Mouse (Mus musculus) limb, embryonic 11.5 days (tissue): ENCODE measurements around the gene Timm17b. TPM values are rescaled to one million over a fixed set of nuclear protein-coding genes. Genes with fewer than 3 reads are reported as not detected.
A peak's percentile ranks its signal among the peaks of the same experiment; 100 is the strongest.
"Not testable (repeated sequence)": the region's sequence is repeated elsewhere in the genome, so short reads cannot be mapped to it uniquely, and the experiment has no call there.

ENCODE experiments used
- ATAC-seq: fragments of 200-750 bp; cut with Nextera tagmentation; 2 replicates; pipeline ENCODE4 v1.8.0; 2017; ENCODE audit warnings: low read depth; ENCODE audit not compliant: insufficient number of reproducible peaks, low FRiP score, low TSS enrichment
- DNase-seq: peaks from one replicate; pipeline ENCODE4 v3.0.0-alpha.2; 2015; ENCODE audit warnings: low spot score
- H3K27ac ChIP-seq: fragments of 300-500 bp; sonication (generic); replicated peaks from 2 replicates; pipeline ENCODE4 v1.5.1; 2014; ENCODE audit warnings: low read depth, mild to moderate bottlenecking, low read length
- H3K27me3 ChIP-seq: fragments of 300-500 bp; sonication (generic); 2 replicates; pipeline ENCODE4 v1.6.1; 2014; ENCODE audit warnings: mild to moderate bottlenecking, low read length, mixed read lengths; ENCODE audit not compliant: control insufficient read depth, insufficient read depth
- H3K36me3 ChIP-seq: fragments of 300-500 bp; sonication (generic); 2 replicates; pipeline ENCODE4 v1.6.1; 2014; ENCODE audit warnings: mild to moderate bottlenecking, low read length, moderate library complexity, mixed read lengths; ENCODE audit not compliant: control insufficient read depth, insufficient read depth
- H3K4me1 ChIP-seq: fragments of 300-500 bp; sonication (generic); 2 replicates; pipeline ENCODE4 v1.6.1; 2014; ENCODE audit warnings: low read length, mixed read lengths; ENCODE audit not compliant: control insufficient read depth, insufficient read depth
- H3K4me2 ChIP-seq: fragments of 300-500 bp; sonication (generic); 2 replicates; pipeline ENCODE4 v1.6.1; 2014; ENCODE audit warnings: low read depth, mild to moderate bottlenecking, moderate library complexity; ENCODE audit not compliant: severe bottlenecking
- H3K4me3 ChIP-seq: fragments of 300-500 bp; sonication (generic); 2 replicates; pipeline ENCODE4 v1.5.1; 2014; ENCODE audit warnings: low read depth, low read length
- H3K9ac ChIP-seq: fragments of 300-500 bp; sonication (generic); 2 replicates; pipeline ENCODE4 v1.6.1; 2014; ENCODE audit warnings: mild to moderate bottlenecking, low read length
- H3K9me3 ChIP-seq: fragments of 300-500 bp; sonication (generic); 2 replicates; pipeline ENCODE4 v1.6.1; 2016; ENCODE audit warnings: low read length; ENCODE audit not compliant: control insufficient read depth
- WGBS: fragments of 180-500 bp; shearing (Covaris S2); extraction: QIAGEN DNeasy Blood & Tissue Kit; methylation state at CpG from one replicate; pipeline ENCODE4 v1.1.7; 2014; 5-methylcytosine and 5-hydroxymethylcytosine counted together
- polyA plus RNA-seq: library from polyadenylated mRNA; unstranded; fragments of >200 nt; fragmentation: Nextera tagmentation; extraction: Ambion mirVana; gene quantifications from 2 replicates; pipeline ENCODE4 v1.2.1, GENCODE M21; 2014

The Timm17b gene
- polyA plus RNA-seq, 1 experiment from 2014 or later = 195 TPM

DNA sequence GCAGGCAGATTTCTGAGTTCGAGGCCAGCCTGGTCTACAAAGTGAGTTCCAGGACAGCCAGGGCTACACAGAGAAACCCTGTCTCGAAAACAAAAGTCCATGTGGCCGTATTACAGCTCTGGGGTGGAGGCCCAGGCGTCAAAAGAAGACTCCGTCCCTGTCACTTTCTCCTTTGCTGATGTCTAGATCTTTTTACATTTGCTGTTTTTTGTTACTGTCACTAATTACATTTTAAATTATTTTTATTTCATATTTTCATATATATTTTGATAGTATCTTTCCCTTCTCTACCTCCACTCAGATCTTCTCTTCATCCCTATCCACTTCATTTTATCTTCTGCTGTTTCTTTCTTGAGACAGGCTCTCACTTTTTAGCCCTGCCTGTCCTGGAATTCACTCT is 8.6 kb downstream of the Timm17b start, which contains the start of gene Gm10491:
Gene Gm10491 (minus strand): TSS at position 101 of the 400 bp plus-strand sequence.
- Histone ChIP-seq H3K36me3 (peaks cover 2% of the 10 kb centered on the region; the same call in 1 of the 2 replicates), H3K9me3 (no peaks in the 10 kb centered on the region), H3K27ac (no peak within 1 kb of the TSS), H3K4me2 (no peak within 1 kb of the TSS), H3K4me1 (no peaks in the 10 kb centered on the region), H3K9ac (no peak within 1 kb of the TSS), H3K4me3 (no peak within 1 kb of the TSS), H3K27me3 (no peaks in the 10 kb centered on the region)
- ATAC-seq (no peak), DNase-seq (no peak)
- WGBS = 88% methylated on average over 5 of the region's 5 CpGs

DNA sequence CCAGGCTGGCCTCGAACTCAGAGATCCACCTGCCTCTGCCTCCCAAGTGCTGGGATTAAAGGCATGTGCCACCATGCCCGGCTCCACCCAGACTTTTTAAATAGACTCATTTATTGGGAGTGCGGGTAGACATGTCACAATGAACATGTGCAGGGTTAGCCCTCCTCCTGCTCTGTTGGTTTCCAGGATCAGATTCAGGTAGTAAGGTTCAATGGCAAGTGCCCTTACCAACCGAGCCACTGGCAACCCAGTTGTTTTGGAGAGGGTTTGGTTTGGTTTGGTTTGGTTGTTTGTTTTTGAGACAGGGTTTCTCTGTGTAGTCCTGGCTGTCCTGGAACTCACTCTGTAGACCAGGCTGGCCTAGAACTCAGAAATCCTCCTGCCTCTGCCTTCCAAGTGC is 10.1 kb downstream of the Timm17b start, which contains the start of gene Gm10490:
Gene Gm10490 (plus strand): TSS at position 301 of the 400 bp plus-strand sequence.
- H3K27me3 ChIP-seq, H3K36me3 ChIP-seq, H3K4me1 ChIP-seq, H3K9me3 ChIP-seq, ATAC-seq, H3K27ac ChIP-seq, H3K4me3 ChIP-seq, DNase-seq, H3K9ac ChIP-seq, H3K4me2 ChIP-seq: not testable (repeated sequence)
- 87% methylated on average over 4 of the region's 4 CpGs for WGBS

DNA sequence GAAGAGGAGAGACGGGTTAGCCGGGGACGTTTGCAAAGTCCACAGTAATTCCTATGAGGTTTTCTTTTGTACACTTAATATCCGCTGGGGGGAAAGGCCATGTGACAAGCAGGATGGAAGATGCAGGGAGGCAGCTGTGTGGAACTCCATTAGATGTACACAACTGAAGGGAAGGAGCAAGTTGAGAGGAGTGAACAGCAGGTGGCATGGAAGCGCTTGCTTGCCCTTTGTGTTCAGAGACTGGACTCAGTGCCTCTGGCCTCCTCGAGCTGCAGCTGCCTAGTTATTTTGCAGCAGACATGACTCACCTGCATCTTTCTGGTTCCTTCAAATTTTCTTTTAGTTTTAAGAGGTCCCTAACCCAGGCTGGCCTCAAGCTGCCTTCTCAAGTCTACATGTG is 11.3 kb downstream of the Timm17b start:
- H3K4me1 ChIP-seq = no peaks in the 10 kb centered on the region
- H3K27ac ChIP-seq = no peak overlapping the region
- H3K27me3 ChIP-seq = no peaks in the 10 kb centered on the region
- peaks cover 2% of the 10 kb centered on the region; the same call in 1 of the 2 replicates for H3K36me3 ChIP-seq
- no peak overlapping the region for H3K4me2 ChIP-seq
- DNase-seq (no peak), ATAC-seq (no peak)
- H3K4me3 ChIP-seq = no peak overlapping the region
- H3K9me3 ChIP-seq = no peaks in the 10 kb centered on the region
- no peak overlapping the region for H3K9ac ChIP-seq
- WGBS = 61% methylated on average over 6 of the region's 6 CpGs

DNA sequence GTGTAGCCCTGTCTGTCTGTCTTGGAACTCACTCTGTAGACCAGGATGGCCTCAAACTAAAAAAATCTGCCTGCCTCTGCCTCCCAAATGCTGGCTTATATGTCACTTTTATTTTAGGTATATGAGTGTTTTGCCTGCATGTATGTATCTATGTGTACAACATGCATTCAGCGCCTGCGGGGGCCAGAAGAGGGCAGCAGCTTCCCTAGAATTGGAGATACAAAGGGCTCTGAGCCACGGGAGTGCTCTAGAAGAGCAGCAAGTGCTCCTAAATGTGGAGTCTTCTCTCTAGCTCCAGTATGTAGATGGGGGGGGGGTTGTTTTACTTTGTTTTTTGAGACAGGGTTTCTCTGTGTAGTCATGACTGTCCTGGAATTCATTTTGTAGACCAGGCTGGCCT is 16.5 kb downstream of the Timm17b start:
- not testable (repeated sequence) for ATAC-seq, H3K4me2 ChIP-seq, H3K9me3 ChIP-seq, H3K4me3 ChIP-seq, H3K4me1 ChIP-seq, H3K27ac ChIP-seq, H3K36me3 ChIP-seq, DNase-seq, H3K9ac ChIP-seq
- 16% methylated on average over 3 of the region's 3 CpGs for WGBS
- H3K27me3 ChIP-seq = peaks cover 13% of the 10 kb centered on the region

DNA sequence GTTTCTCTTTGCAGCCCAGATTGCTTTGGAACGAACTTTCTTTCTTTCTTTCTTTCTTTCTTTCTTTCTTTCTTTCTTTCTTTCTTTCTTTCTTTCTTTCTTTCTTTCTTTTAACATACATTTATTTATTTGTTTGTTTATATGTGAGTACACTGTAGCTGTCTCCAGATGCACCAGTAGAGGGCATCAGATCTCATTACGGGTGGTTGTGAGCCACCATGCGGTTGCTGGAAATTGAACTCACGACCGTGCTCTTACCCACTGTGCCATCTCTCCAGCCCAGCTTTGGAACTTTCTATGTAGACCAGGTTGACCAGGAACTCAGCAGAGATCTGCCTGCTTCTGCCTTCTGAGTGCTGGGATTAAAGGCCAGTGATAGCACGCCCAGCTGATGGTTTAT is 18.8 kb downstream of the Timm17b start:
- not testable (repeated sequence) for H3K36me3 ChIP-seq, H3K4me1 ChIP-seq, H3K9me3 ChIP-seq, H3K4me2 ChIP-seq, H3K27ac ChIP-seq, DNase-seq, H3K9ac ChIP-seq, H3K4me3 ChIP-seq, ATAC-seq
- H3K27me3 ChIP-seq = peaks cover 34% of the 10 kb centered on the region
- WGBS = 71% methylated on average over 6 of the region's 6 CpGs

DNA sequence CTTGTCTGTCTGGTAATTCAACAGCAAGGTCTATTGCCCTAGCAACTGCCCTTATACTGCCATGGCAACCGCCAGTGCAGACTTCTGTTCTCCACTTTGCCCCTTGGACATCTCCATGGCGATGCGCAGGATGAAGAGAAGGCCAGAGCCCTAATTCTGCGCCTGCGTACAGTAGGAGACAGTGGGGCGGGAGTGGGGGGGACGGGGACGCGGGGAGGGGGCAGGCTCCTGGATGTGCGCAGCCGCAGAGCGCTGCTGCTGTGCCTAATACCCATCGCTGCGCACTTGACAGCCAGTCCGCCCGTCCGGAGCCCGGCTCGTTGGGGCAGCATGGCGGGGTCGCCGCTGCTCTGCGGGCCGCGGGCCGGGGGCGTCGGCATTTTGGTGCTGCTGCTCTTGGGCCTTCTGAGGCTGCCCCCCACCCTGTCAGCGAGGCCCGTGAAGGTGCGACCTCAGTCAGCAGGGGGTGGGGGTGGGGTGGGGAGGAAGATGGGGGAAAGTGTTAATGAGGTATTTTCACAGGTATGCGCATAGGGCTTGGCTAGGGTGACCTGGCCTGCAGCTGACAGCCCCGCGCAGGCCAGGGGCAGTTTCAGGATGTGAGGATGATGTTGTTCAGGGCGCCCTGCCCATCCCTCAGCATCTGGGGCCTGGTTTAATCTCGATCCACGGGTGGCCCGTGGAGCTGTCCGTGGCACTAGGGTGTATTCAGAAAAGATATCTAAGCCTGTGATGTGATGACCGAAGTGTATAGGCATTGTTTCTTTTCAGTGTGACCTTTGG is 20.6 kb downstream of the Timm17b start, which contains the start of gene Pcsk1n:
Gene Pcsk1n (plus strand): TSS at position 222 of the 783 bp plus-strand sequence.
- H3K9me3 ChIP-seq = no peaks in the 10 kb centered on the region; the same call in 1 of the 2 replicates
- no peaks in the 10 kb centered on the region for H3K4me1 ChIP-seq
- peaks cover 41% of the 10 kb centered on the region for H3K27me3 ChIP-seq
- ATAC-seq = no peak
- WGBS = 16% methylated on average over 40 of the region's 40 CpGs
- H3K9ac ChIP-seq = no peak within 1 kb of the TSS
- H3K4me3 ChIP-seq = peak within 1 kb of the TSS; percentile 14; the same call in 1 of the 2 replicates
- no peak within 1 kb of the TSS for H3K27ac ChIP-seq
- H3K4me2 ChIP-seq = peak within 1 kb of the TSS; percentile 35
- H3K36me3 ChIP-seq = no peaks in the 10 kb centered on the region
- no peak for DNase-seq

DNA sequence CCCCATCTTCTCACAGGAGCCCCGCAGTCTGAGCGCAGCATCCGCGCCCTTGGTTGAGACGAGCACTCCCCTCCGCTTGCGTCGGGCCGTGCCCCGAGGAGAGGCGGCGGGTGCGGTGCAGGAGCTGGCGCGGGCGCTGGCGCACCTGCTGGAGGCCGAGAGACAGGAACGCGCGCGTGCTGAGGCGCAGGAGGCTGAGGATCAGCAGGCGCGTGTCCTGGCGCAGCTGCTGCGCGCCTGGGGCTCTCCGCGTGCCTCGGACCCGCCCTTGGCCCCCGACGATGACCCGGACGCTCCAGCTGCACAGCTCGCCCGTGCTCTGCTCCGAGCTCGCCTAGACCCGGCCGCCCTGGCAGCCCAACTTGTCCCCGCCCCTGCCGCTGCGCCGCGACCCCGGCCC is 22.9 kb downstream of the Timm17b start:
- Histone ChIP-seq H3K4me2 (peak overlapping the region; percentile 33), H3K4me1 (no peaks in the 10 kb centered on the region), H3K27me3 (peaks cover 58% of the 10 kb centered on the region), H3K27ac (no peak overlapping the region), H3K9me3 (no peaks in the 10 kb centered on the region; the same call in 1 of the 2 replicates), H3K36me3 (no peaks in the 10 kb centered on the region), H3K9ac (no peak overlapping the region), H3K4me3 (peak overlapping the region; percentile 19; the same call in 1 of the 2 replicates)
- 14% methylated on average over 20 of the region's 48 CpGs for WGBS
- ATAC-seq = no peak
- DNase-seq = no peak

DNA sequence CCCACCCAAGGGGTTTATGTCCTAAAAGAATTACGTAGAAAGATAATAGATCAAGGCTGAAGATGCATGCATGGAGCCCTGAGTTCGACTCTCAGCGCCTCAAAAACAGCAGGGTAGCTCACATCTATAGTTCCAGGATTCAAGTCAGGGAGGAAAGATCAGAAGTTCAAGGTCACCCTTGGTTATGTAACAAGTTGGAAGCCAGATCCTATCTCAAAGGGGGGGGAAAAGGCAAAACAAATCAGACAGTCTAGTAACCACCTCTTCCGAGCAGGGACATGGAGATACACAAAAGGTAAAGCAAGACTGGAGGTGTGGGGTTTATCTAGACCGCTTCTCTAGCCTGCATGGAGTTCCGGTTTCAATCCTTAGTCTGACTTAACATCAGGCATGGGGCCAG is 27.1 kb downstream of the Timm17b start:
- Histone ChIP-seq H3K36me3 (no peaks in the 10 kb centered on the region; the same call in 1 of the 2 replicates), H3K4me3 (no peak overlapping the region), H3K4me2 (no peak overlapping the region), H3K27ac (no peak overlapping the region), H3K4me1 (no peaks in the 10 kb centered on the region), H3K9ac (no peak overlapping the region), H3K9me3 (no peaks in the 10 kb centered on the region; the same call in 1 of the 2 replicates), H3K27me3 (peaks cover 56% of the 10 kb centered on the region)
- no peak for DNase-seq
- ATAC-seq = no peak
- 66% methylated on average over 6 of the region's 6 CpGs for WGBS
